Mouse (Mus musculus): ENCODE measurements at regions not wholly inside any gene's neighbourhood (a gene's known extent, or its start where the extent isn't known, plus 50 kb on each side); places are given as distances from the start of the nearest gene placed in this dataset.

GRCm38 (mm10) chr1:184603136-184603535 is 129.3 kb downstream of the Hlx start:
- no peak for TF ChIP-seq CTCF (IDR thresholded peaks at IDR 0.05; ENCODE audit: extremely low read depth, insufficient read depth, low read length)
- TF ChIP-seq POLR2A (IDR thresholded peaks at IDR 0.05; ENCODE audit: extremely low read depth, insufficient read depth, low read length) = no peak

Data from cortical plate, adult 2 months (tissue).